Mouse (Mus musculus): ENCODE measurements around the gene Grm6.

Gene Grm6

GRCm38 (mm10) chr11:50914461-50914860 lies 64.0 kb downstream of the Grm6 start:
- no peak for DNase-seq (ENCODE audit: low read depth, low spot score)
